Mouse (Mus musculus) kidney, embryonic 14.5 days (tissue): Measurements from ENCODE around the gene Pspn. TPM values are rescaled to one million over a fixed set of nuclear protein-coding genes. Genes with fewer than 3 reads are reported as not detected.

Experiments
- ATAC-seq: fragments of 200-750 bp; cut with Nextera tagmentation; 2 replicates; pipeline ENCODE4 v1.8.0; 2017; ENCODE audit warnings: moderate number of reproducible peaks, mild to moderate bottlenecking, moderate TSS enrichment, moderate library complexity; ENCODE audit not compliant: low FRiP score, low TSS enrichment
- H3K27ac ChIP-seq: fragments of 300-500 bp; sonication (generic); 2 replicates; pipeline ENCODE4 v1.5.1; 2014; ENCODE audit warnings: low read depth, mild to moderate bottlenecking, low read length, moderate library complexity, mixed read lengths
- H3K27me3 ChIP-seq: fragments of 300-500 bp; sonication (generic); 2 replicates; pipeline ENCODE4 v1.6.1; 2014; ENCODE audit warnings: mild to moderate bottlenecking, low read length; ENCODE audit not compliant: control insufficient read depth, insufficient read depth
- H3K36me3 ChIP-seq: fragments of 300-500 bp; sonication (generic); 2 replicates; pipeline ENCODE4 v1.6.1; 2014; ENCODE audit warnings: low read length, mixed read lengths; ENCODE audit not compliant: control insufficient read depth, insufficient read depth
- H3K4me1 ChIP-seq: fragments of 300-500 bp; sonication (generic); 2 replicates; pipeline ENCODE4 v1.6.1; 2014; ENCODE audit warnings: low read length, mixed read lengths; ENCODE audit not compliant: control insufficient read depth, insufficient read depth
- H3K4me2 ChIP-seq: fragments of 300-500 bp; sonication (generic); replicated peaks from 2 replicates; pipeline ENCODE4 v1.6.1; 2014; ENCODE audit warnings: low read depth, mild to moderate bottlenecking, low read length
- H3K4me3 ChIP-seq: fragments of 300-500 bp; sonication (generic); 2 replicates; pipeline ENCODE4 v1.5.1; 2014; ENCODE audit warnings: mild to moderate bottlenecking, low read length
- H3K9ac ChIP-seq: fragments of 300-500 bp; sonication (generic); 2 replicates; pipeline ENCODE4 v1.6.1; 2014; ENCODE audit warnings: low read depth, mild to moderate bottlenecking, low read length, moderate library complexity
- H3K9me3 ChIP-seq: fragments of 300-500 bp; sonication (generic); 2 replicates; pipeline ENCODE4 v1.6.1; 2016; ENCODE audit warnings: low read length; ENCODE audit not compliant: control insufficient read depth
- WGBS: fragments of 180-500 bp; shearing (Covaris S2); extraction: QIAGEN DNeasy Blood & Tissue Kit; methylation state at CpG from one replicate; pipeline ENCODE4 v1.1.7; 2014; 5-methylcytosine and 5-hydroxymethylcytosine counted together
- polyA plus RNA-seq: library from polyadenylated mRNA; unstranded; fragments of >200 nt; fragmentation: Nextera tagmentation; extraction: Ambion mirVana; gene quantifications from 2 replicates; pipeline ENCODE4 v1.2.1, GENCODE M21; 2014

Gene Pspn
- polyA plus RNA-seq, 1 experiment from 2014 or later = 1.4 TPM

DNA sequence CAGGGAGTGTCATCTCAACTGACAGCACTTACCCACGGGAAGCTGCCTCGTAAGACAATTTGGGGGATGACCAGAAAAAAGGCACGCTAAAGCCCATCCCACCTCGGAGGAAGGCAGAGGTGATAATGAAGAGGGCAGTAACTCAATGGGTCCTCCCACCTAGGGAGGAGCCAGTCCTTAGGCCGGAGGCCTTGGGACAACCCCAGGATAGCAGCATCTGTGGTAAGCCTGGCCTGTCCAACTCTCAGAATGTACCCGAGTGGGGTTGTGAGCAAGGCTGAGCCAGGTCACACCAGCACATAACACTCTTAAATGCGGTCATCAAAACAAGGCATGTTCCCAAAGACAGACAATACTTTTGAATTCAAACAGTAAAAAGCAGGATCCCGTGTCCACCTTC, 29.9 kb upstream of the Pspn start:
- peak overlapping the region; percentile 100 for H3K9ac ChIP-seq
- peak overlapping the region; percentile 71 for H3K4me2 ChIP-seq
- peaks cover 45% of the 10 kb centered on the region for H3K36me3 ChIP-seq
- H3K4me3 ChIP-seq = peak overlapping the region; percentile 71
- WGBS = 24% methylated on average over 8 of the region's 8 CpGs
- peaks cover 15% of the 10 kb centered on the region for H3K4me1 ChIP-seq
- H3K9me3 ChIP-seq = no peaks in the 10 kb centered on the region
- no peaks in the 10 kb centered on the region for H3K27me3 ChIP-seq
- no peak overlapping the region for H3K27ac ChIP-seq
- no peak for ATAC-seq

DNA sequence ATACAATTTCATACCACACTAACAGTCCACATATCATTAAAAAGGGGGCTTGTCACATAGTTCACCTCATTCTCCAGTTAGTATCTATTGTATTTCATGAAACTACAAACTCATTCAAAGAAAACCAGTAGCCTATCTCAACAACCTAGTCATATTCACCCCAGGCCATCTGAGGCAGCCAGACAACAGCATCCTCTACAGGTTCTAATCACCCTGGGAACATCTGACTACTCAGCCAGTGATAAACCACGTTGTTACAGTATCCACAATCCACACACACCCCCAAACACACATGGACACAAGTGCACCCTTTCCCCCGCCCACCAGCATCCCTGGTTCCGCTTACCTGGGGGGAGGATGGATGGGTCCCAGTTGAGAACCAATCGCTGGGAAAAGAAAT, 27.7 kb upstream of the Pspn start:
- H3K4me1 ChIP-seq = peaks cover 14% of the 10 kb centered on the region
- ATAC-seq = no peak
- H3K27me3 ChIP-seq = no peaks in the 10 kb centered on the region
- H3K9ac ChIP-seq = no peak overlapping the region
- H3K9me3 ChIP-seq = no peaks in the 10 kb centered on the region
- peaks cover 67% of the 10 kb centered on the region for H3K36me3 ChIP-seq
- WGBS = 83% methylated on average over 4 of the region's 4 CpGs
- no peak overlapping the region for H3K27ac ChIP-seq
- H3K4me3 ChIP-seq = no peak overlapping the region
- H3K4me2 ChIP-seq = no peak overlapping the region

DNA sequence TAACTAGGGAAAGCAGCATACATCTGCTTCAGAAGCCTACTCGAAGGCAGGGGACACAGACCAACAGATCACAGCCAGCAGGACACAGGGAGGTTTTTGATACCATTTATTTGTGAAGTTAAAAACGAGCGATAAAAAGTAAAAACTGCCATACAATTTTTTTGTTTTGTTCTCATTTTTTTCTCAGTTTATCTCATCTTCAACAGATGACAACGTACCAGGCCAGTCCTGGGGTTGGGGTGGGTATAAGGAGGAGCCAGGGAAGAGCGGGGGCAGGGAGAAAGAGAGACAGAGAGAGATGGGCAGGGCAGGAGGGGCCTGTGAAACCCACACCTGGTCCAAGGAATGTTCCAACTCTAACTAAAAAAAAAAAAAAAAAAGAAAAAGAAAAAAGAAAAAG, 21.1 kb upstream of the Pspn start:
- no peak for ATAC-seq
- H3K4me3 ChIP-seq = no peak overlapping the region
- 90% methylated on average over 5 of the region's 5 CpGs for WGBS

DNA sequence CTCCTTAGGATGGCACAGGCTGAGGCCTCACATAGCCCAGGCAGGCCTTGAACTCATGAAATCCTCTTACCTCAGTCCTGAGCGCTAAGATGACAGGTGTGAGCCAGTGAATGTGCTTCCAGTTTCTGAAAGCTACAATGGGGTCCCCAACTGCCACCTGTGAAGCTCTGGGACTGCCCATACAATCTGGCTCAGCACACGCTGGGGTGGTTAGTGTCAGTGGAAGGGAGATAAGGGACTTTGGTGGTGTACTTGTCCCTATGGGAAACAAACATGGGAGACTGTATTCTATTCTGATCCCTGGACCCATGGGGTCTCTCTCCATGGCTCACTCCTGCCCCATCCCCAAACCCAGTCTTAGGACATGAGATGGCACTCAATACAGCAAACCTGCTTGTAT, 19.9 kb upstream of the Pspn start:
- ATAC-seq = no peak
- Histone ChIP-seq H3K9ac (no peak overlapping the region), H3K27me3 (no peaks in the 10 kb centered on the region), H3K27ac (no peak overlapping the region), H3K4me1 (no peaks in the 10 kb centered on the region), H3K9me3 (no peaks in the 10 kb centered on the region), H3K4me3 (no peak overlapping the region), H3K4me2 (no peak overlapping the region), H3K36me3 (peaks cover 48% of the 10 kb centered on the region)
- WGBS = 88% methylated on average over 2 of the region's 2 CpGs

More for the DNA sequence above, 21.1 kb upstream of the Pspn start:
- Histone ChIP-seq H3K4me1 (no peaks in the 10 kb centered on the region), H3K9me3 (no peaks in the 10 kb centered on the region), H3K27ac (no peak overlapping the region), H3K36me3 (peaks cover 61% of the 10 kb centered on the region), H3K9ac (no peak overlapping the region), H3K4me2 (no peak overlapping the region), H3K27me3 (no peaks in the 10 kb centered on the region)

DNA sequence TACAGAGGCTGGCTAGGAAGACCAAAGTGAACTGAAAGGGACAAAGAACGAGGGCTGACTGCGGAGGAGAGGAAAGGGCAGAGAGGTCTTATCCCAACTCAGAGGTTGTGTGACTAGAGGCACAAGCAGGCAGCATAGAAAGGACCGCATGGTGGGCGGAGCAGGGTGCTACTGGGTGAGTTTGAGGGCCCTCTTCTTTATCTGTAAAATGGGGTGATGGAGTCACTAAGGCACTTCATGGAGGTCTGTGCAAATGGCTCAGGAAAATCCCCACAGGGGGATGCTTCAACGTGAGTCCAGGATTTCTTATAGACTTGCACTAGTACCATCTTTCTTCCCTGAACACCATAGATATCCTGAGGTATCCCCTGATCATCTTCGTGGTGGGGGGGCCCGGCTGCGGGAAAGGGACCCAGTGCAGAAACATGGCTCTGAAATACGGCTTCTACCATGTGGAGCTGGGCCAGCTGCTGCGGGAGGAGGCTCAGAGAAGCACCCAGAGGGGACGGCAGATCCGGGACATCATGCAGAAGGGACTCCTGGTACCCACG, 12.5 kb upstream of the Pspn start:
- Histone ChIP-seq H3K27ac (peak overlapping the region; percentile 74), H3K4me3 (peak overlapping the region; percentile 86), H3K4me2 (peak overlapping the region; percentile 74), H3K36me3 (peaks cover 20% of the 10 kb centered on the region), H3K4me1 (peaks cover 12% of the 10 kb centered on the region; the same call in 1 of the 2 replicates), H3K9ac (peak overlapping the region; percentile 74; the same call in 1 of the 2 replicates), H3K9me3 (no peaks in the 10 kb centered on the region), H3K27me3 (no peaks in the 10 kb centered on the region)
- ATAC-seq = no peak; the same call in 1 of the 2 replicates
- 69% methylated on average over 13 of the region's 13 CpGs for WGBS

DNA sequence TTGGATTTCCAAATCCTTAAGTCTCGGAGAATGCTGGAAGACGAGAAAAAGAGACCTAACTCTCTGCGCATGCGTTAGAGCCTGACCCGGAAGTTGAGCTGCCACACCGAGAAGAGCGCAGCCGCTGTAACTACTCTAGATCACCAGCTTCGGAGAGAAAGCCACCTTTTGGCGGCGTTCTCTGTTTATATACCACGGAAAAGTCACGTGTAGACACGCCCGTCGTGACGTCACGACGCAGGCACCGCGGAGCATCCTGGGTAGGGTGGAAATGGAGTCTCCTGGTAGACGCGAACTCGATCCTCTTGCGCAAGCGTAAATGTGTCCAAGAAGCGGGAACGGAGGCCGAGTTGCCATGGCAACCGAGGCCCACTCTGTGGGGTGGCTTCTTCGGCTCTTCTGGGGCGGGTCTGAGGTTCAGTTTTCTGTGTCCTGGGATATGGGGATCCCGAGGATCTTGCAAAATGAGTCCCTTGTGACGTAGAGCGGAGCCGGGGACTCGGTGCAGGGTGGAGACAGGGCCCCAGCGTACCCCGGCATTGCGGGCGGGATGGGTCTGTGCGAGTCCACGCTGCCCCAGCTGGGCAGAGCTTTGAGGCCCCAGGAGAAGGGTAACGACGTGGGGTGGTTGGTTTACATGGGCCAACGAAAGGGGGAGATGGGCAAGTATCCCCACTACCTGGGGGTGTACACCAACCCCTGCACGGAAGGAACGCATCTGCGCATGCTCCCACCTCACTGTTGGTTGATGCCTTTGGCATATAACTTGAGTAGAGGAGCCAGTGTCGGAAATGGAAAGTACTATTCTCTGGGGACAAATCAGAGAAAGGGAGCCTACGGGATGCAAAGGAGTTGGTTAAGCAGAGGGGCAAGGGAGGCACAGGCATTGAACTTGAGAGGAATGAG, 11.7 kb upstream of the Pspn start, which contains the start of the genes Gtf2f1 and Gm17949:
Gene Gtf2f1 (minus strand): TSS at position 53 of the 906 bp plus-strand sequence.
Gene Gm17949 (plus strand): TSS at position 234 of the 906 bp plus-strand sequence.
- Histone ChIP-seq H3K9me3 (no peaks in the 10 kb centered on the region), H3K4me3 (peak within 1 kb of the TSS; percentile 86), H3K36me3 (peaks cover 28% of the 10 kb centered on the region), H3K4me2 (peak within 1 kb of the TSS; percentile 91), H3K9ac (peak within 1 kb of the TSS; percentile 87), H3K27ac (peak within 1 kb of the TSS; percentile 74), H3K4me1 (peaks cover 12% of the 10 kb centered on the region; the same call in 1 of the 2 replicates), H3K27me3 (no peaks in the 10 kb centered on the region)
- 1% methylated on average over 51 of the region's 51 CpGs for WGBS
- peak; percentile 94 for ATAC-seq

- WGBS = 0% methylated on average over 19 of the region's 19 CpGs
- H3K4me1 ChIP-seq = peaks cover 12% of the 10 kb centered on the region; the same call in 1 of the 2 replicates
- H3K9ac ChIP-seq = peak overlapping the region; percentile 87
- peaks cover 35% of the 10 kb centered on the region for H3K36me3 ChIP-seq
- ATAC-seq = peak; percentile 57
- H3K27me3 ChIP-seq = no peaks in the 10 kb centered on the region
- peak overlapping the region; percentile 91 for H3K4me2 ChIP-seq
- peak overlapping the region; percentile 86 for H3K4me3 ChIP-seq
- H3K9me3 ChIP-seq = no peaks in the 10 kb centered on the region
- peak overlapping the region; percentile 55; the same call in 1 of the 2 replicates for H3K27ac ChIP-seq
Observed at GRCm38 (mm10) chr17:57010911-57011235, 11.1 kb upstream of the Pspn start.

DNA sequence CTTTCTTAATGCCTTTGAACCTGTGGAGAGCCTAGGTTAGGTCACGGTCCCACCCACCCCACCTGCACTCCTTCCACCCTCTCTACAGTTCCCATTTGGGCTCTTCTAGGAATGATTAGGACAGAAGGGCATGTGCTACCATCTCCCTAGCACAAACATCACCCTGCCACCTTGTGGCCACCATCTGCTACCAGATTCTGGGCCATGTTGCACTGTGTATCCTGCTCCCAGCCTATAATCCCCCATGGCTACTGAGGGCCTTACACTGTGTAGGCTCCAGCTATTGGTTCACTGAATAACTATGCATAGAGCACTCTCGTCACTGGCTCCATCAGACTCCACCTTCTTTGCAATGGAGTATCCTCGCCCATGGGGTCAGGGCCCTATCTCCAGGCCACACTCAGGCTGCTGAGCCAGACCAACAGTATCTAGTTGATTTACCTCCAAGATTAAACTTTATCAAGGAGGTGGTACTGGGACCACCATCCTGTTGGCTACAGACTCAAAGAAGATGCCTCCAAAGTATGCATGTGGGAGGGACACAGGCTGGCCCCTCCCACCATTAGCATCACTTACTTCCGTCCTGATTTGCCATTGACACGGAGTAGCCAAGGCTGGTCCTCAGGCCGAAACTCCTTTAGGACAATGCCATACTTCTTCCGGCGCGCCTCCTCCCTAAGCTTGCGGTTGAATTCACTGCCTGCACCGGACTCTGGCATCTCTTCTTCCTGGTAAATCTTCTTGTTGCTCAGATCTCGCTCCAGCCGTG, 7.5 kb upstream of the Pspn start:
- no peak for ATAC-seq
- H3K4me2 ChIP-seq = no peak overlapping the region
- no peak overlapping the region for H3K4me3 ChIP-seq
- H3K4me1 ChIP-seq = peaks cover 9% of the 10 kb centered on the region; the same call in 1 of the 2 replicates
- H3K36me3 ChIP-seq = peaks cover 68% of the 10 kb centered on the region
- 91% methylated on average over 13 of the region's 13 CpGs for WGBS
- no peaks in the 10 kb centered on the region for H3K9me3 ChIP-seq
- H3K27ac ChIP-seq = no peak overlapping the region
- no peaks in the 10 kb centered on the region for H3K27me3 ChIP-seq
- no peak overlapping the region for H3K9ac ChIP-seq
